Mouse (Mus musculus): ENCODE data around the gene Pramel1. TPM values are rescaled to one million over a fixed set of nuclear protein-coding genes. Genes with fewer than 3 reads are reported as not detected.
"Not testable (repeated sequence)": the region's sequence is repeated elsewhere in the genome, so short reads cannot be mapped to it uniquely, and the experiment has no call there.

Pramel1 gene
- polyA plus RNA-seq (2014; fragmentation: Nextera tagmentation; extraction: Ambion mirVana) = not detected in 2 replicates

GRCm38 (mm10) chr4:143394181-143394580, at the start of gene Pramel1:
Gene Pramel1, plus strand, starts transcription at chr4:143394428.
- Histone ChIP-seq H3K27ac (ENCODE audit: low read depth, low read length) (no peak within 1 kb of the TSS), H3K4me3 (ENCODE audit: low read depth, low read length) (no peak within 1 kb of the TSS), H3K4me2 (no peak within 1 kb of the TSS), H3K27me3 (ENCODE audit: control insufficient read depth, insufficient read depth, low read length) (no peaks in the 10 kb centered on the region; the same call in 1 of the 2 replicates), H3K4me1 (ENCODE audit: control insufficient read depth, insufficient read depth, low read length) (no peaks in the 10 kb centered on the region), H3K36me3 (ENCODE audit: control insufficient read depth, insufficient read depth, low read length) (no peaks in the 10 kb centered on the region), H3K9ac (ENCODE audit: low read depth, low read length) (no peak within 1 kb of the TSS), H3K9me3 (replicated peaks; ENCODE audit: control insufficient read depth, low read length) (no peaks in the 10 kb centered on the region)
- ATAC-seq (replicated peaks; ENCODE audit: insufficient number of reproducible peaks, low FRiP score, low TSS enrichment) = no peak
- WGBS (ENCODE audit: insufficient replicate concordance) = 64% methylated on average over 26 of the region's 26 CpGs

- 74% methylated on average over 5 of the region's 5 CpGs for WGBS (ENCODE audit: insufficient replicate concordance)
- H3K9ac ChIP-seq (ENCODE audit: low read depth, low read length); H3K36me3 ChIP-seq (ENCODE audit: control insufficient read depth, insufficient read depth, low read length): not testable (repeated sequence)
These were observed 48.7 kb upstream of the Pramel1 start for GRCm38 (mm10) chr4:143345491-143345890.

GRCm38 (mm10) chr4:143348678-143349077, 45.5 kb upstream of the Pramel1 start:
- no peak overlapping the region for H3K27ac ChIP-seq (ENCODE audit: low read depth, low read length)
- no peak for ATAC-seq (replicated peaks; ENCODE audit: insufficient number of reproducible peaks, low FRiP score, low TSS enrichment)
- no peak overlapping the region for H3K9ac ChIP-seq (ENCODE audit: low read depth, low read length)
- peak overlapping the region; percentile 97; the same call in 1 of the 2 replicates for H3K4me2 ChIP-seq
- no peaks in the 10 kb centered on the region for H3K9me3 ChIP-seq (replicated peaks; ENCODE audit: control insufficient read depth, low read length)
- peaks cover 54% of the 10 kb centered on the region for H3K27me3 ChIP-seq (ENCODE audit: control insufficient read depth, insufficient read depth, low read length)
- H3K4me1 ChIP-seq (ENCODE audit: control insufficient read depth, insufficient read depth, low read length) = peaks cover 5% of the 10 kb centered on the region; the same call in 1 of the 2 replicates
- 15% methylated on average over 5 of the region's 5 CpGs for WGBS (ENCODE audit: insufficient replicate concordance)
- no peaks in the 10 kb centered on the region for H3K36me3 ChIP-seq (ENCODE audit: control insufficient read depth, insufficient read depth, low read length)
- no peak overlapping the region for H3K4me3 ChIP-seq (ENCODE audit: low read depth, low read length)

More at GRCm38 (mm10) chr4:143345491-143345890, 48.7 kb upstream of the Pramel1 start:
- not testable (repeated sequence) for H3K27ac ChIP-seq (ENCODE audit: low read depth, low read length); H3K4me2 ChIP-seq; ATAC-seq (replicated peaks; ENCODE audit: insufficient number of reproducible peaks, low FRiP score, low TSS enrichment); H3K4me1 ChIP-seq (ENCODE audit: control insufficient read depth, insufficient read depth, low read length); H3K9me3 ChIP-seq (replicated peaks; ENCODE audit: control insufficient read depth, low read length); H3K4me3 ChIP-seq (ENCODE audit: low read depth, low read length)
- peaks cover 32% of the 10 kb centered on the region for H3K27me3 ChIP-seq (ENCODE audit: control insufficient read depth, insufficient read depth, low read length)

GRCm38 (mm10) chr4:143349484-143349906, 44.7 kb upstream of the Pramel1 start, which contains the start of gene Lrrc38:
Gene Lrrc38, plus strand, starts transcription at chr4:143349757.
- H3K9ac ChIP-seq (ENCODE audit: low read depth, low read length) = peak within 1 kb of the TSS; percentile 46; the same call in 1 of the 2 replicates
- H3K4me1 ChIP-seq (ENCODE audit: control insufficient read depth, insufficient read depth, low read length) = peaks cover 5% of the 10 kb centered on the region; the same call in 1 of the 2 replicates
- WGBS (ENCODE audit: insufficient replicate concordance) = under 1% methylated on average over 19 of the region's 19 CpGs
- peak within 1 kb of the TSS; percentile 55 for H3K4me3 ChIP-seq (ENCODE audit: low read depth, low read length)
- H3K27ac ChIP-seq (ENCODE audit: low read depth, low read length) = no peak within 1 kb of the TSS
- H3K36me3 ChIP-seq (ENCODE audit: control insufficient read depth, insufficient read depth, low read length) = no peaks in the 10 kb centered on the region
- no peak for ATAC-seq (replicated peaks; ENCODE audit: insufficient number of reproducible peaks, low FRiP score, low TSS enrichment)
- H3K9me3 ChIP-seq (replicated peaks; ENCODE audit: control insufficient read depth, low read length) = no peaks in the 10 kb centered on the region
- peak within 1 kb of the TSS; percentile 97 for H3K4me2 ChIP-seq
- peaks cover 54% of the 10 kb centered on the region for H3K27me3 ChIP-seq (ENCODE audit: control insufficient read depth, insufficient read depth, low read length)

- Histone ChIP-seq H3K4me2 (peak overlapping the region; percentile 97), H3K27me3 (ENCODE audit: control insufficient read depth, insufficient read depth, low read length) (peaks cover 54% of the 10 kb centered on the region), H3K27ac (ENCODE audit: low read depth, low read length) (no peak overlapping the region), H3K4me1 (ENCODE audit: control insufficient read depth, insufficient read depth, low read length) (peaks cover 5% of the 10 kb centered on the region; the same call in 1 of the 2 replicates), H3K9me3 (replicated peaks; ENCODE audit: control insufficient read depth, low read length) (no peaks in the 10 kb centered on the region), H3K36me3 (ENCODE audit: control insufficient read depth, insufficient read depth, low read length) (no peaks in the 10 kb centered on the region), H3K9ac (ENCODE audit: low read depth, low read length) (peak overlapping the region; percentile 46; the same call in 1 of the 2 replicates), H3K4me3 (ENCODE audit: low read depth, low read length) (peak overlapping the region; percentile 55)
- WGBS (ENCODE audit: insufficient replicate concordance) = 3% methylated on average over 61 of the region's 72 CpGs
- no peak for ATAC-seq (replicated peaks; ENCODE audit: insufficient number of reproducible peaks, low FRiP score, low TSS enrichment)
These were observed 43.9 kb upstream of the Pramel1 start for GRCm38 (mm10) chr4:143350047-143351015.

- Histone ChIP-seq H3K9me3 (replicated peaks; ENCODE audit: control insufficient read depth, low read length) (no peaks in the 10 kb centered on the region), H3K4me1 (ENCODE audit: control insufficient read depth, insufficient read depth, low read length) (peaks cover 5% of the 10 kb centered on the region; the same call in 1 of the 2 replicates), H3K36me3 (ENCODE audit: control insufficient read depth, insufficient read depth, low read length) (no peaks in the 10 kb centered on the region), H3K27me3 (ENCODE audit: control insufficient read depth, insufficient read depth, low read length) (peaks cover 53% of the 10 kb centered on the region), H3K4me2 (no peak overlapping the region), H3K4me3 (ENCODE audit: low read depth, low read length) (no peak overlapping the region), H3K9ac (ENCODE audit: low read depth, low read length) (no peak overlapping the region), H3K27ac (ENCODE audit: low read depth, low read length) (no peak overlapping the region)
- WGBS (ENCODE audit: insufficient replicate concordance) = 65% methylated on average over 4 of the region's 4 CpGs
- no peak for ATAC-seq (replicated peaks; ENCODE audit: insufficient number of reproducible peaks, low FRiP score, low TSS enrichment)
These were observed 41.9 kb upstream of the Pramel1 start for GRCm38 (mm10) chr4:143352301-143352700.

GRCm38 (mm10) chr4:143361520-143361919, 32.7 kb upstream of the Pramel1 start:
- Histone ChIP-seq H3K4me3 (ENCODE audit: low read depth, low read length) (no peak overlapping the region), H3K9me3 (replicated peaks; ENCODE audit: control insufficient read depth, low read length) (no peaks in the 10 kb centered on the region; the same call in 1 of the 2 replicates), H3K27ac (ENCODE audit: low read depth, low read length) (no peak overlapping the region), H3K27me3 (ENCODE audit: control insufficient read depth, insufficient read depth, low read length) (no peaks in the 10 kb centered on the region), H3K4me1 (ENCODE audit: control insufficient read depth, insufficient read depth, low read length) (no peaks in the 10 kb centered on the region), H3K9ac (ENCODE audit: low read depth, low read length) (no peak overlapping the region), H3K36me3 (ENCODE audit: control insufficient read depth, insufficient read depth, low read length) (no peaks in the 10 kb centered on the region), H3K4me2 (no peak overlapping the region)
- WGBS (ENCODE audit: insufficient replicate concordance) = 63% methylated on average over 10 of the region's 10 CpGs
- ATAC-seq (replicated peaks; ENCODE audit: insufficient number of reproducible peaks, low FRiP score, low TSS enrichment) = no peak

- no peaks in the 10 kb centered on the region for H3K4me1 ChIP-seq (ENCODE audit: control insufficient read depth, insufficient read depth, low read length)
- no peak for ATAC-seq (replicated peaks; ENCODE audit: insufficient number of reproducible peaks, low FRiP score, low TSS enrichment)
- 43% methylated on average over 15 of the region's 15 CpGs for WGBS (ENCODE audit: insufficient replicate concordance)
- no peak overlapping the region for H3K27ac ChIP-seq (ENCODE audit: low read depth, low read length)
- H3K9ac ChIP-seq (ENCODE audit: low read depth, low read length) = no peak overlapping the region
- no peaks in the 10 kb centered on the region; the same call in 1 of the 2 replicates for H3K9me3 ChIP-seq (replicated peaks; ENCODE audit: control insufficient read depth, low read length)
- H3K4me3 ChIP-seq (ENCODE audit: low read depth, low read length) = no peak overlapping the region
- H3K27me3 ChIP-seq (ENCODE audit: control insufficient read depth, insufficient read depth, low read length) = no peaks in the 10 kb centered on the region
- H3K36me3 ChIP-seq (ENCODE audit: control insufficient read depth, insufficient read depth, low read length) = no peaks in the 10 kb centered on the region
- H3K4me2 ChIP-seq = no peak overlapping the region
These were observed 27.7 kb upstream of the Pramel1 start for GRCm38 (mm10) chr4:143366415-143367041.
